Mouse (Mus musculus): ENCODE data around the gene Scaf4. TPM values are rescaled to one million over a fixed set of nuclear protein-coding genes. Genes with fewer than 3 reads are reported as not detected.

Gene Scaf4
- polyA plus RNA-seq, 1 experiment, result 127 TPM

- Histone ChIP-seq H3K27me3 (ENCODE audit: control insufficient read depth, insufficient read depth, low read length, poor library complexity, severe bottlenecking) (no peaks in the 10 kb centered on the region), H3K4me1 (ENCODE audit: control insufficient read depth, insufficient read depth, low read length) (no peaks in the 10 kb centered on the region), H3K9ac (ENCODE audit: low read depth, poor library complexity, severe bottlenecking) (no peak overlapping the region), H3K9me3 (replicated peaks; ENCODE audit: control insufficient read depth, insufficient read depth, low read length, poor library complexity, severe bottlenecking) (no peaks in the 10 kb centered on the region), H3K36me3 (ENCODE audit: control insufficient read depth, insufficient read depth, low read length, poor library complexity, severe bottlenecking) (no peaks in the 10 kb centered on the region), H3K4me3 (ENCODE audit: low read depth, low read length) (no peak overlapping the region), H3K27ac (ENCODE audit: insufficient read depth, low read length) (no peak overlapping the region)
- TF ChIP-seq EP300 (IDR thresholded peaks at IDR 0.05; ENCODE audit: insufficient read depth, low read depth, low read length) (no peak), POLR2A (IDR thresholded peaks at IDR 0.05; ENCODE audit: insufficient read depth, low read length) (no peak), CTCF (IDR thresholded peaks at IDR 0.05; ENCODE audit: low read depth, low read length) (no peak)
Measured at GRCm38 (mm10) chr16:90210717-90211116, 73.6 kb downstream of the Scaf4 start.

GRCm38 (mm10) chr16:90208996-90209395 is 75.3 kb downstream of the Scaf4 start:
- H3K27me3 ChIP-seq (ENCODE audit: control insufficient read depth, insufficient read depth, low read length, poor library complexity, severe bottlenecking), result no peaks in the 10 kb centered on the region; the same call in 1 of the 2 replicates
- H3K4me3 ChIP-seq (ENCODE audit: low read depth, low read length), result no peak overlapping the region
- no peaks in the 10 kb centered on the region for H3K36me3 ChIP-seq (ENCODE audit: control insufficient read depth, insufficient read depth, low read length, poor library complexity, severe bottlenecking)
- H3K9ac ChIP-seq (ENCODE audit: low read depth, poor library complexity, severe bottlenecking), result no peak overlapping the region
- no peaks in the 10 kb centered on the region for H3K4me1 ChIP-seq (ENCODE audit: control insufficient read depth, insufficient read depth, low read length)
- TF ChIP-seq EP300 (IDR thresholded peaks at IDR 0.05; ENCODE audit: insufficient read depth, low read depth, low read length) (no peak), POLR2A (IDR thresholded peaks at IDR 0.05; ENCODE audit: insufficient read depth, low read length) (no peak), CTCF (IDR thresholded peaks at IDR 0.05; ENCODE audit: low read depth, low read length) (no peak)
- H3K9me3 ChIP-seq (replicated peaks; ENCODE audit: control insufficient read depth, insufficient read depth, low read length, poor library complexity, severe bottlenecking), result no peaks in the 10 kb centered on the region
- no peak overlapping the region for H3K27ac ChIP-seq (ENCODE audit: insufficient read depth, low read length)

- Histone ChIP-seq H3K9me3 (replicated peaks; ENCODE audit: control insufficient read depth, insufficient read depth, low read length, poor library complexity, severe bottlenecking) (no peaks in the 10 kb centered on the region), H3K4me3 (ENCODE audit: low read depth, low read length) (no peak overlapping the region), H3K36me3 (ENCODE audit: control insufficient read depth, insufficient read depth, low read length, poor library complexity, severe bottlenecking) (no peaks in the 10 kb centered on the region), H3K4me1 (ENCODE audit: control insufficient read depth, insufficient read depth, low read length) (no peaks in the 10 kb centered on the region), H3K27me3 (ENCODE audit: control insufficient read depth, insufficient read depth, low read length, poor library complexity, severe bottlenecking) (no peaks in the 10 kb centered on the region; the same call in 1 of the 2 replicates), H3K27ac (ENCODE audit: insufficient read depth, low read length) (no peak overlapping the region), H3K9ac (ENCODE audit: low read depth, poor library complexity, severe bottlenecking) (no peak overlapping the region)
- no peak for TF ChIP-seq CTCF (IDR thresholded peaks at IDR 0.05; ENCODE audit: low read depth, low read length)
- TF ChIP-seq POLR2A (IDR thresholded peaks at IDR 0.05; ENCODE audit: insufficient read depth, low read length), result no peak
- no peak for TF ChIP-seq EP300 (IDR thresholded peaks at IDR 0.05; ENCODE audit: insufficient read depth, low read depth, low read length)
Measured at GRCm38 (mm10) chr16:90204868-90205267, 79.4 kb downstream of the Scaf4 start.

GRCm38 (mm10) chr16:90203226-90203962 is 80.9 kb downstream of the Scaf4 start:
- Histone ChIP-seq H3K9ac (ENCODE audit: low read depth, poor library complexity, severe bottlenecking) (no peak overlapping the region), H3K27ac (ENCODE audit: insufficient read depth, low read length) (no peak overlapping the region), H3K4me3 (ENCODE audit: low read depth, low read length) (no peak overlapping the region), H3K4me1 (ENCODE audit: control insufficient read depth, insufficient read depth, low read length) (no peaks in the 10 kb centered on the region), H3K36me3 (ENCODE audit: control insufficient read depth, insufficient read depth, low read length, poor library complexity, severe bottlenecking) (no peaks in the 10 kb centered on the region), H3K9me3 (replicated peaks; ENCODE audit: control insufficient read depth, insufficient read depth, low read length, poor library complexity, severe bottlenecking) (no peaks in the 10 kb centered on the region), H3K27me3 (ENCODE audit: control insufficient read depth, insufficient read depth, low read length, poor library complexity, severe bottlenecking) (no peaks in the 10 kb centered on the region; the same call in 1 of the 2 replicates)
- no peak for TF ChIP-seq CTCF (IDR thresholded peaks at IDR 0.05; ENCODE audit: low read depth, low read length)
- no peak for TF ChIP-seq POLR2A (IDR thresholded peaks at IDR 0.05; ENCODE audit: insufficient read depth, low read length)
- no peak for TF ChIP-seq EP300 (IDR thresholded peaks at IDR 0.05; ENCODE audit: insufficient read depth, low read depth, low read length)

GRCm38 (mm10) chr16:90202140-90202539 is 82.2 kb downstream of the Scaf4 start:
- H3K4me1 ChIP-seq (ENCODE audit: control insufficient read depth, insufficient read depth, low read length), result no peaks in the 10 kb centered on the region
- no peak for TF ChIP-seq CTCF (IDR thresholded peaks at IDR 0.05; ENCODE audit: low read depth, low read length)
- TF ChIP-seq EP300 (IDR thresholded peaks at IDR 0.05; ENCODE audit: insufficient read depth, low read depth, low read length), result no peak
- TF ChIP-seq POLR2A (IDR thresholded peaks at IDR 0.05; ENCODE audit: insufficient read depth, low read length), result no peak
- H3K9ac ChIP-seq (ENCODE audit: low read depth, poor library complexity, severe bottlenecking), result no peak overlapping the region
- no peaks in the 10 kb centered on the region for H3K9me3 ChIP-seq (replicated peaks; ENCODE audit: control insufficient read depth, insufficient read depth, low read length, poor library complexity, severe bottlenecking)
- H3K27ac ChIP-seq (ENCODE audit: insufficient read depth, low read length), result no peak overlapping the region
- no peak overlapping the region for H3K4me3 ChIP-seq (ENCODE audit: low read depth, low read length)
- no peaks in the 10 kb centered on the region; the same call in 1 of the 2 replicates for H3K27me3 ChIP-seq (ENCODE audit: control insufficient read depth, insufficient read depth, low read length, poor library complexity, severe bottlenecking)
- H3K36me3 ChIP-seq (ENCODE audit: control insufficient read depth, insufficient read depth, low read length, poor library complexity, severe bottlenecking), result no peaks in the 10 kb centered on the region

GRCm38 (mm10) chr16:90199174-90199573 is 85.1 kb downstream of the Scaf4 start:
- Histone ChIP-seq H3K9me3 (replicated peaks; ENCODE audit: control insufficient read depth, insufficient read depth, low read length, poor library complexity, severe bottlenecking) (no peaks in the 10 kb centered on the region), H3K4me3 (ENCODE audit: low read depth, low read length) (no peak overlapping the region), H3K9ac (ENCODE audit: low read depth, poor library complexity, severe bottlenecking) (no peak overlapping the region), H3K27ac (ENCODE audit: insufficient read depth, low read length) (no peak overlapping the region), H3K36me3 (ENCODE audit: control insufficient read depth, insufficient read depth, low read length, poor library complexity, severe bottlenecking) (no peaks in the 10 kb centered on the region), H3K4me1 (ENCODE audit: control insufficient read depth, insufficient read depth, low read length) (no peaks in the 10 kb centered on the region), H3K27me3 (ENCODE audit: control insufficient read depth, insufficient read depth, low read length, poor library complexity, severe bottlenecking) (no peaks in the 10 kb centered on the region)
- TF ChIP-seq EP300 (IDR thresholded peaks at IDR 0.05; ENCODE audit: insufficient read depth, low read depth, low read length) (no peak), POLR2A (IDR thresholded peaks at IDR 0.05; ENCODE audit: insufficient read depth, low read length) (no peak), CTCF (IDR thresholded peaks at IDR 0.05; ENCODE audit: low read depth, low read length) (no peak)

Data from ES-Bruce4 (cell line).